In the genomic region with DNA sequence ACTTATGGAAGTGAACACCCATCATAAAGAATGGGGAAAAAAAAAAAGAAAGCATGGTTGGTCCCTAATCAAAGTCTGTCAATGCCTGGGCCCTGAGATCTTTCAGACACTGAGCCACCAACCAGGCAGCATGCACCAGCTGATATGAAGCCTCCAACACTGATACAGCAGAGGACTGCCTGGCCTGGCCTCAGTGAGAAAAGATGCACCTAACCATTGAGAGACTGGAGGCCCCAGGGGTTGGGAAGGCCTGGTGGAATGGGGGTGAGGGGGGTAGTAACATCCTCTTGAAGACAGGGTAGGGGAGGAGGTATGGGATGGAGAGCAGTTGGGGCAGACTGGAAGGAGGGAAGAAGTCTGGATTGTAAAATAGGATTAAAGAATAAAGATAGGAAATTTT, we compare ENCODE assay signal across 30 mouse cellular contexts.
"Had no signal": no experiment of that assay in that cellular context is flagged by ENCODE, and none has a peak within 500 bp of the region (broad histone marks: within the 10 kb centered on the region; RNA-seq: fewer than 3 reads in every experiment).

No protein-coding gene starts in this region.

- H3K9me3 ChIP-seq: limb, embryonic 10.5 days; limb, embryonic 12.5 days; limb, embryonic 13.5 days; limb, embryonic 15.5 days; liver, embryonic 12.5 days; liver, embryonic 13.5 days; liver, embryonic 15.5 days; lung, embryonic 15.5 days; midbrain, embryonic 10.5 days; midbrain, embryonic 12.5 days; midbrain, embryonic 15.5 days; neural tube, embryonic 12.5 days had no signal

- H3K4me1 ChIP-seq: limb, embryonic 10.5 days; limb, embryonic 12.5 days; limb, embryonic 15.5 days; liver, embryonic 12.5 days; liver, embryonic 13.5 days; liver, embryonic 15.5 days; lung, embryonic 15.5 days; megakaryocyte, embryonic 14.5 days; midbrain, embryonic 15.5 days; neural tube, embryonic 12.5 days had no signal

- DNase-seq: left cerebral cortex, postnatal 4 days; liver; liver, embryonic 13.5 days; liver, postnatal 0 days; lung, adult 18-20 months; lung, adult 2 months; lung, embryonic 14.5 days; lung, postnatal 10 days; lung, postnatal 14 days; lung, postnatal 36 days; lung, postnatal 4 days; midbrain, embryonic 14.5 days had no signal

- H3K4me3 ChIP-seq: limb, embryonic 10.5 days; limb, embryonic 12.5 days; limb, embryonic 13.5 days; limb, embryonic 15.5 days; liver, embryonic 12.5 days; liver, embryonic 13.5 days; liver, embryonic 15.5 days; lung, embryonic 15.5 days; megakaryocyte, embryonic 14.5 days; midbrain, embryonic 10.5 days; midbrain, embryonic 12.5 days; midbrain, embryonic 15.5 days; myocyte; neural tube, embryonic 12.5 days had no signal

- H3K9ac ChIP-seq: limb, embryonic 12.5 days; limb, embryonic 13.5 days; limb, embryonic 15.5 days; liver, embryonic 12.5 days; liver, embryonic 13.5 days; liver, embryonic 14.5 days; liver, embryonic 15.5 days; liver, postnatal 0 days; lung, embryonic 14.5 days; lung, embryonic 15.5 days; midbrain, embryonic 12.5 days; midbrain, embryonic 15.5 days; neural tube, embryonic 12.5 days had no signal

- H3K27ac ChIP-seq: limb, embryonic 10.5 days; limb, embryonic 12.5 days; limb, embryonic 13.5 days; limb, embryonic 15.5 days; liver, embryonic 12.5 days; liver, embryonic 13.5 days; liver, embryonic 14.5 days; liver, embryonic 15.5 days; lung, embryonic 15.5 days; macrophage; midbrain, embryonic 10.5 days; midbrain, embryonic 12.5 days; midbrain, embryonic 15.5 days; neural tube, embryonic 12.5 days had no signal

- H3K36me3 ChIP-seq: limb, embryonic 10.5 days; limb, embryonic 12.5 days; limb, embryonic 13.5 days; limb, embryonic 15.5 days; liver, embryonic 12.5 days; liver, embryonic 13.5 days; liver, embryonic 15.5 days; lung, embryonic 15.5 days; midbrain, embryonic 10.5 days; midbrain, embryonic 12.5 days; midbrain, embryonic 15.5 days; neural tube, embryonic 12.5 days had no signal

- H3K27me3 ChIP-seq: limb, embryonic 12.5 days; limb, embryonic 13.5 days; limb, embryonic 15.5 days; liver, embryonic 12.5 days; liver, embryonic 13.5 days; liver, embryonic 15.5 days; lung, embryonic 15.5 days; megakaryocyte, embryonic 14.5 days; midbrain, embryonic 12.5 days; midbrain, embryonic 15.5 days; neural tube, embryonic 12.5 days had no signal

- H3K4me2 ChIP-seq: limb, embryonic 12.5 days; limb, embryonic 13.5 days; limb, embryonic 15.5 days; liver, embryonic 11.5 days; liver, embryonic 12.5 days; liver, embryonic 13.5 days; liver, embryonic 15.5 days; lung, embryonic 14.5 days; lung, embryonic 15.5 days; midbrain, embryonic 12.5 days; midbrain, embryonic 15.5 days; neural tube, embryonic 12.5 days had no signal

- ATAC-seq: liver, embryonic 12.5 days; liver, postnatal 0 days; lung, postnatal 0 days; midbrain, embryonic 15.5 days; midbrain, embryonic 16.5 days had no signal
